Mouse (Mus musculus): ENCODE data around the gene Flt3l. TPM values are rescaled to one million over a fixed set of nuclear protein-coding genes. Genes with fewer than 3 reads are reported as not detected.
"Not testable (repeated sequence)": the region's sequence is repeated elsewhere in the genome, so short reads cannot be mapped to it uniquely, and the experiment has no call there.

Flt3l gene
- total RNA-seq, 2 experiments from 2014 or later: 1.8 to 3.0 TPM

DNA sequence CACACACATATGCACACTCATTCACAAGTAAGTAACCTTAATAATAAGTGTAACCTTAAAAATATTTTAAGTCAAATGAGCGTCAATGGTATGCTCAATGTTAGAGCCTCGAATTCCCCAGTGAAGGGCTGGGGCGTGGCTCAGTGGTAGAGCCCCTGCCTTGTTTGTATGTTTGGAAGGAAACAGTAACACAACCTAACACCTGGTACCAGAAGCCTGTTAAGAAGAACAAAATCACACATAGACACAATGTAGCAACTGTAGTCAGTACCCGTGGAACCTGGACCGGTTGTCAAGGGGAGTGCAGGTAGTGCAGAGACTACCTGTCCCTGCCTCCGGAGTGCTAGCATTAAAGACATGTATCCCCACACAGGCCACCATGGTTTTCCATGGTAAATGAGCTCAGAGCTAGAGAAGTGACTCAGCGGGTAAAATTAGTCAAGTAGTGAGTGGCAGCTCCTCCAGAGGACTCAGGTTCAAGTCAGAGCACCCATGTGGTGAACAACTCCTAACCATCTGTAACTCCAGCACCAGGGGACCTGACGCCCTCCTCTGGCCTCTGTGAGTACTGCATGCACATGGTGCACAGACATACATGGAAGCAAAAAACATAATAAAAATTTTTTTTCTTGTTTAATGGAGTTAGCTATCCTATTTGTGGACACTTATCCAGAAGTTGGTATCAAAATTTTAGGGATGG, 37.5 kb downstream of the Flt3l start:
- no peak for DNase-seq (ENCODE audit: low spot score)

DNA sequence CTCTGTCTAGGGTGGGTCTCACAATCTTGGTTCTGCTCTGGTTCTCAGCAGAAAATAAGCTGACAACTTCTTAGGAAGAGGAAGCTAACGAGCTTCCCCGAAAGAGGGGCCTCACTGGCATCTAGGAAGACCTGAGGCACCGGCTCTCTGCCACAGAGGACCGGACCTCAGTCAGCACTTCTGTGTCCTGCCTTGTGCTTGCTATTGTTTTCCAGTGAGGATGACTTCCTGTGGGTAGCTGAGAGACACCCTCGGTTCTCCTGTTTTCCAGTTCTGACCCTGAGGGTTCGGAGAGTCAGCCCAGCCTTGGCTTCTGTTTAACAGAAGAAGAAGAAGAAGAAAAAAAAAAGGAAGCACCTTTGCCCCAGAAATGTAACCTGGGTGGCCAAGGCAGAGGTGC, 38.8 kb downstream of the Flt3l start:
- no peak for DNase-seq (ENCODE audit: low spot score)

DNA sequence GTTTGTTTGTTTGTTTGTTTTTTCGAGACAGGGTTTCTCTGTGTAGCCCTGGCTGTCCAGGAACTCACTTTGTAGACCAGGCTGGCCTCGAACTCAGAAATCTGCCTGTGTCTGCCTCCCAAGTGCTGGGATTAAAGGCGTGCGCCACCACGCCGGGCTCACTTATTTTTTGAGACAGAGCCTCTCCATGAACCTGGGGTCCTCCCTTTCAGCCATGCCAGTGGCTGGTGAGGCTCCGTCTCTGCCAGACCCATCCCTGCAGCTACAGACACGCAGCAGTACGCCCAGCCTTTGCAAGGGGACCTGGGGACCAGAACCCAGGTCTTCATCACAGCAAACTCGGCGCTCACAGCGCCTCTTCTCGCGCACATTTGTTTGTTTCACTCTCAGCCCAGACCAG, 40.3 kb downstream of the Flt3l start:
- not testable (repeated sequence) for DNase-seq (ENCODE audit: low spot score)

DNA sequence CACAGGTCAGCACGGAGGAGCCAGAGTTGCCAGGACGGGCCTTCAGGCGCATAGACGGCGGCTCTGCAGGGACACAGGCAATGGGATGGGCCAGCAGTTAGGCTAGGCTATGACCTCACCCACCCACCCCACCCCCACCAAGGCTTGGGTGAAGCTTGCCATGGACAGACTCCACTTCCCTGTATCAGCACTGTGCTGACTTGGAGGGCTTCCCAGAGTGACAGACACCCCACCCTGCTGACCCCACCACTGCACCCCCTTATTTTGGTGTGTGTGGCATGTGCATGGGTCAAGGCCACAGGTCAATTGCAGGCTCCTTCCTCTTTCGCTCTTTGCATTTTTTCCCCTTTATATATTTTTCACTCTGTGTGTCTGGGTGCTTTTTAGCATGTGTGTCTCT, 40.9 kb downstream of the Flt3l start:
- DNase-seq (ENCODE audit: low spot score): no peak

DNA sequence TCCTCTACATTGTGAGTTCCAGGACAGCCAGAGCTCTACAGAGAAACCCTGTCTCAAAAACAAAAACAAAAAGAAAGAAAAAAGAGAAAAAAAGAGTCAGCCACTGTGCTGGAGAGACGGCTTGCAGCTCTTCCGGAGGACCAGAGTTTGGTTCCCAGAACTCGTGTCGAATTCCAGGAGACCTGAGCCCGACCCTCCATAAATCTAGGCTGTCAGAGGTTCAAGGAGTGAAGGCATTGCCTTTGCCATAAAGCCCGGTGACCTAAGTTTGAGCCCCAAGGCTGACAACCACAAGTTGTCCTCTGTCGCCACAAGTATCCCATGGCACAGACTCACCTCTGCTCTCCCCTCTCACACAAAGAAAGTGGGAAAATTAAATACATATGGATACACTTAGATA, 42.1 kb downstream of the Flt3l start:
- DNase-seq (ENCODE audit: low spot score): no peak

DNA sequence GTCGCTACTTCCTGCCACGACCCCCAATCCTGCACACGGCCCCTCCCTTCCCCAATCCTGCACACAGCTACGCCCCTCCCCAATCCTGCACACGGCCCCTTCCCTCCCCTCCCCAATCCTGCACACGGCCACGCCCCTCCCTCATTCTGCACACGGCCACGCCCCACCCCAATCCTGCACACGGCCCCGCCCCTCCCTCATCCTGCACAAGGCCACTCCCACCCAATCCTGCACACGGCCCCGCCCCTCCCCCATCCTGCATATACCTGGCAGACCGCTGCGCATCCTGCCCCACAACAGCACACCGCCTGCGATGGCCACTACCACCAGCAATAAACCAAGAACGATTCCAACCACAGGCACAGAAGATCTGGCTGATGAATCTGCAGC, 42.7 kb downstream of the Flt3l start:
- DNase-seq (ENCODE audit: low spot score): no peak

DNA sequence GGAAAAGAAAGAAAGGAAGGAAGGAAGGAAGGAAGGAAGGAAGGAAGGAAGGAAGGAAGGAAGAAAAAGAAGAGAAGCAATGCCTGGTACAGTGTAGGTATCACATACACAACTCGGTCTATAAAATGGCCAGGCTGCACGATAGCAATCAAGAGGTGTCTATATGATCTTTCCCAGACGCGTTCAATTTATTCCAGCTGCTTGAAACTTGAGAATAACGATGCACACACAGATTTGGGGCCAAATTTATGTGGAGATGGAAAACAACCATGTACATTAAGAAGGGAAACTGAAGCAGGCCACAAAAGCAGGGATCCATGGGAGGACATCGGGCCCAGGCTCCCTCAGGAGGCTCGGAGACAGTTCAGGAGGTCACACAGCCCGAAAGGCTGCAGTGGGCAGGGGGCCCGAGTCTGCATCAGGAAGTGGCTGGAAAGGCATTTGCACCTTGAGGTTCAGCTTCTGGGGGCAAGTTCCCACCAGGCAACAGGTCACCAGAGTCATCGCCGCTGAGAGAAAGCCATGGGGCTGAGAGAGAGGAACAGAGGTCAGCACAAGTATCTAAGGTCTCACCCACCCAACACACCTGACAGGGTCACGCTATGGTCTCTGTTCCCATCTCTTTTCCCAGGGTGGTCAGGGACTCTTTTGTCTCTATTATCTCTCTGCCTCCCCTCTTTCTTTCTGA, 43.3 kb downstream of the Flt3l start:
- DNase-seq (ENCODE audit: low spot score): no peak

DNA sequence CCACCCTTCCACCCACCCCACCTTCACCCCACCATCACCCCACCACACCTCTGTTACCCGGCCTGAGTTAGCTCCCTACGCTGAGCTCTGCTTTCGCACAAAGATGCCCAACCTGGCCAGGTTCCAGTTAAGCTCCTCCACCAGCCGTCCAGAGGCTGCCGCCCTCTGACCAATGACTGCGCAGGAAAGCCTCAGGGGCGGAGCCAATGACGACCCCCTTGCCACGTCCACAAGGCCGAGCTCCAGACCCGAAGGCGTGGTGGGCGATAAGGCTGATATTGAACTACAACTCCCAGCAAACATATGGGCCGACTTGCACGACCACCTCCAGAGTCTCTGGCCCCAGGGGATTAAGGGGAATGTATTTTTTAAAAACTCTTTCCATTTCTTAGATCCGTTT, 44.2 kb downstream of the Flt3l start, which contains the start of gene Rcn3:
Rcn3 (minus strand) TSS at position 174 of the 400 bp plus-strand sequence.
- DNase-seq (ENCODE audit: low spot score): peak; percentile 84

DNA sequence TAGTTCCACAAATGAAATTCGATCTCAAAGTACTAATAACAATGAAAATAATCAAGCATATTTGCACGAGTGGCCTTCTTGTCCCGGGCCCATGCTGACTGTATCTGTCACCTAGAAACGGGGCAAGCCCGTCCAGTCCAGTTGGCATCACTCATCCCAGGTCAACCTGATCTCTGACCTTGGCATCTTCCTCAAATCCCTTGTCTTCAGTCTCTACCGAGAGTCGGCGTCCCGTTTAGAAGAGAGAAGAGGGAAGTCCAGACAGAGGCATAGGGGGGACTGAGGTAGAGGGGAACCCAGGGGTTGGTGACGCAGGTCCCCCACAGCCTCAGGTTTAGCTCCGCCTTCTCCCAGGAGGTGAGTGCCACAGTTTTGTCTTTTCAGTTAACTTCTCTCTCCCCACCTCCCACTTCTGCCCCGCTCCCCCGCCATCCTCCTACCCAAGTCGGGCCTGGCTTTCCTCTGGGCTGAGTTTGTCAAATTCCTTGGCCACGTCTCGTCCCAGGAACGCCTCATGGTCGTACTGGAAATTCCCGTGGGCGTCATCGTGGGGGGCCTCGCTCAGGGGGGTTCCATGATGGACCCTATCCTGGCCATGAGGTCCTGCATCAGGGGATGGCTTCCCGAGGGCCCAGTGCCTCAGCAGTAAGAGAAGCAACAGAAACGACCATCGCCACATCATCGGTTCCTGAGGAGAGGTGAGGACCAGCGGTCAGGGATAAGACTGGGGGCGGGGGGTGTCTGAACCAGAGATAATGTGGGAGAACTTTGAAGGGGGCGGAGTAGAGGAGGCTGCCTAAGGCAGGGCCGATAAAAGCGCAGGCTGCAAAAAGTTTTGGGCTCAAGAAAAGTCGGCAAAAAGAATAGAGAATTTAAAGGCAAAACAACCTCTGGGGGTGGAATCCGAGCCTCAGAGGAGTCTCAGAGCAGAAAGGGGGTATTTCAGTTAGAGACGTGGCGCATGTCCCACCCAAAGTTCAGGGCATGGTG, 44.9 kb downstream of the Flt3l start:
- DNase-seq (ENCODE audit: low spot score): no peak

DNA sequence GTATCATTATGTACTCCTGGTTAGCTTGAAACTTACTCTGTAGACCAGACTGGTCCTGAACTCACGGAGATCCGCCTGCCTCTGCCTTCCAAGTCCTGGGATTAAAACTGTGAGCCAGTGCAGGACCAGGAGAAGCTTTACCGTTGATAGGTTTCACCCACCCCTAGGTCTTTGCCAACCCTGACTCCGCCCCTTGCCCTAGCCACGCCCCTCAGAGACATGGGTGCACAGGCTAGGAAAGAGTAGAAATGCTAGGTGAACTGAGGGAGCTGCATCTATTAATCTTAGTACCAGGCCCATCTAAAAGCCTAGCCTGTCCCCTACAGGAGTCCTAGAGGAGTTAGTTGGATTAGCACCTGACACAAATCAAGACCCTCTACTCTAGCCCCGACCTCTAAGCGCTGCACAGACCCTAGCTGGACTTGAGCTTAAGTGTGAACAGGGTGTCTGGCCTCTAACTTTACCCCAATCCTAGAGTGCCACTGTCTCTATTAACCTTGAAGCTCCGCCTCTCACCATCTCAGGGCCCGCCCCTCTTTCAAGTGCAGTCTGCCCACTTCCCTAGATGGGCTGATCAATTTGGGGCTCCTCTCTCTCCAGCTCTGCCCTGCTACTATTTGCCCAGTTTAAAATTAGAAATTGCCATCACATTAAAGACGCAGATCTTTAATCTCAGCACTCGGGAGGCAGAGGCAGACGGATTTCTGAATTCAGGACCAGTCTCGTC, 45.8 kb downstream of the Flt3l start:
- no peak for DNase-seq (ENCODE audit: low spot score)

DNA sequence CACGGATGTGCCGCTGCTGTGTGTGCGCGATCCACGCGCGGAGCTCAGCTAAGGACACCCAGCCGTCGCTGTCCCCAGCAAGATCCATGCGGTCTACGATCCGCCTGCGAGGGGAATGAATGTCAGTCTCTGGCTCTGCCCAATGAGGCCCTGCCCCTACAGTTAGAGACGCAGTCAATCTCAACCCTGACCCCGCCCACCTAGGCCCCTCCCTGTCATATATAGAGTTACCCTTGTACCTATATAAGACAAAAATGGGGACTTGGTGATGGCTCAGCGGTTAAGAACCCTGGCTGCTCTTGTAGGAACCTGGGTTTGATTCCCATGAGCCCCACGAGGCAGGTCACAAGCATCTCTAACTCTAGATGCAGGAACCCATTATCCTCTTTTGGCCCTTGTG, 47.6 kb downstream of the Flt3l start:
- DNase-seq (ENCODE audit: low spot score): no peak

DNA sequence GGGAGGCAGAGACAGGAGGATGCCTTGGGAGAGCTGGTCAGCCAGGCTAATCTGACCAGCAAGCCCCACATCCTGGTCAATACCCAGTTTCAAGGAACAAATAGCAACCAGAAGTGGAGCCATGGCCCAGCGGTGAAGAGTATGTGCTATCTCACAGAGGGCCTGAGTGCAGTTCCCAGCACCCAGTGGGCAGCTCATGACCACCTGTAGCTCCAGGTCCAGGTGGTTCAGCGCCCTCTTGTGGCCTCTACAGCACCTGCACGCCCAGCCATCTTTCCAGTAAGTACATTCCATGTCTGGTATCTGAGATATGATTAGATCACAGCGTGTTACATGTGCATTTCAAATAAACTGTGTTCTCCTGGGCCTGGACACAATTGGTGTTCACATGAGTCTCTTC, 50.1 kb downstream of the Flt3l start:
- DNase-seq (ENCODE audit: low spot score): no peak

DNA sequence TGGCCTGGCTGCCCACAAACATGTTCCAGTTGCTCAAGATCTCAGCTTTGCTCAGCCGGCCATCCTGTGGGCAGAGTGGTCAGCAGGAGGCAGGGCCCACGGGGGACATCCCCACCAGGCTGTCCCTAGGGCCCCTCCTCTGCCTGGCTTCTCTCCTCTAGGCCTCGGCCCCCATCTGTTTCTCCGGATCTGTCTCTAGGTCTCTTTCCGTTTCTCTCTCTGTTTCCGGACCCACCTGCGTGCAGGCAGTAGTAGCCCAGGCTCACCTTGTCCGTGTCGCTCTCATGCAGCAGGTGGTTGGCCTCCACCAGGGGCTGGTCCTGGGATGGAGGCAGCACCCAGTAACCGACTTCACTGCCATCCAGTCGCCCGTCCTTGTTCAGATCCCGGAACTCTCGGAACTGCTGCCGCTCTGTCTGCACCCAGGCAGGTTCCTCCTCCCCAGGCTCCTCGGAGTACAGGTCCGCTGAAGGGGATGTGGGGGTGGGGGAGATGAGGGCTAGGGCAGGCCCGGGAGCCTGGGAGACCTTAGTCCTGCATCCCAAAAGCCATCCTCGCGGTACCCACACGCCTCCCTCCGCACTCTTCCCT, 52.8 kb downstream of the Flt3l start:
- no peak for DNase-seq (ENCODE audit: low spot score)

DNA sequence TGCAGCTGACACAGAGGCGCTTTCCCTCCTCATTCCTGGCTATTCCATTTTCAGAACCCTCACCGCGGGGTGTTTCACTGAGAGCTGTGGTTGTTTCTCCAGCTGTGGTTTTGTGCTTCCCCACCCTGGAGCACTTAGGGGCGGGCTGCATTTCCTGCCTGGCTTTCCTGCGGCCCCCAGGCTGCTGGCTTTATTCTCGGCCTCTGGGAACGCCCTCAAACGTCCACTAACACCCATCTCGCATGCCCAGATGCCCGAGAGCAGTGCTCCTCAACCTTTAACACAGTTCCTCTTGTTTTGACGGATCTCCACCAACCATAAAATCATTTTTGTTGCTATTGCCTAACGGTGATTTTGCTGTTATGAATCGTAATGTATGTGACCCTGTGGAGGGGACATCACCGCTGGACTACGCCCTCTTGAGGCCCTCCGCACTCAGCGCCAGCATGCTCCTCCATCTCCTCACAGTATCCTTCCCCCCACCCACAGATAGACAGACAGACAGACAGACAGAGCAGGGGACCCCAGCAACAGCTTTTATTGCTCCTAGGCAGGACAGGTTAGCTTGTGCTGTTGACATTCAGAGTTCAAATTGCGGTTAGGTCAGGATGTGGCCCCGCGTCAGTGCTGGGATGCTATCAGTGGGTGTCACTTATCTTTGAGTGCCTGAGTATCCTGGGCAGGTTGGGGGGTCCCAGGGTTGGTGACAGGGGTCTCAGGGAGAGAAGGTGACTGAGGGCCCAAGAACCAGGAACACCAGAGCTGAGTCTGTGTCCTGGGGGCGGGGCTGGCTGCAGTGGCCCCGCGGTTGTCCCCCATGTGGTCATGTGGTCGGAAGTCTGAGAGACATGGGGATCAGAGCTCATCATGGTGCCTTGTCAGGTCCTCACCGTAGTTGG, 53.6 kb downstream of the Flt3l start:
- DNase-seq (ENCODE audit: low spot score): peak; percentile 47

DNA sequence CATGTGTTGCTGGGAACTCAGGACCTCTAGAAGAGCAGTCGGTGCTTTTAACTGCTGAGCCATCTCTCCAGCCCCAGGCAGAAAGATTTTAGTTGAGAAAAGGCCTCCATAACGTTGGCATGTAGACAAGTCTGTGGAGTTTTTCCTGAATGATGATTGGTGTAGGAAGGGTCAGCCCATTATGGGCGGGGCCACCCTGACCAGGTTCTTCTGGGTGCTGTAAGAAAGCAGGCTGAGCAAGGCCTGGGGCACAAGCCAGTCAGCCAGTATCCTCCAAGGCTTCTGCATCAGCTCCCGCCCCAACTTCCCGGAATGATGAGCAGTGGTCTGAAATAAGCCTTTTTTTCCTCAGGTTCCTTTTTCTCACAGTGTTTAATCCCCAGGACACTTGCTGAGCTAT, 55.2 kb downstream of the Flt3l start:
- DNase-seq (ENCODE audit: low spot score): no peak

DNA sequence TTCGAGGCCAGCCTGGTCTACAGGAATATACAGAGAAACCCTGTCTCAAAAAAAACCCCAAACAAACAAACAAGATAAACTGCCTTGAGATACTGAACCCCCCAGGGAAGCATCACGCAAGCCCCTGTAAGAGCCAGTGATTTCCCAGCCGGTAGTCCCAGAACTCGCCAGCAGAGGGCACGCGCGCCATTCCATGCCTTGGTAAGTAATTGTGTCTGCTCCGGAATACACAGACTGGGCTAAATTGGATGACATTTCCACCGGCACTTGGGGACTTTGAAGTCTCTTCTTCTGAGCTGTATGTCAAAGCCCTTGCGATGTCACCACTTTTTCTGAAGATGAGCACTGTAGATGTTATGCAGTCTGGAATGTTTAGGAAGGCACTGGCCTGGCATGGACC, 56.4 kb downstream of the Flt3l start:
- DNase-seq (ENCODE audit: low spot score): peak; percentile 92

Measured in gastrocnemius, adult 18-20 months (tissue).